Mouse (Mus musculus) inflammation-experienced regulatory T-cells, adult 6 months (primary cell): ENCODE data around the gene Stfa3. TPM values are rescaled to one million over a fixed set of nuclear protein-coding genes. Genes with fewer than 3 reads are reported as not detected.
"Not testable (repeated sequence)": the region's sequence is repeated elsewhere in the genome, so short reads cannot be mapped to it uniquely, and the experiment has no call there.

ENCODE experiments used
- ATAC-seq: one replicate; pipeline ENCODE4 v1.8.0; 2017
- polyA plus RNA-seq, 3 experiments: library from polyadenylated mRNA; unstranded; fragments of 100-300 nt; shearing (Covaris generic); gene quantifications; one replicate each; pipeline ENCODE4 v1.2.1; 2017

The Stfa3 gene
- not detected for polyA plus RNA-seq

- no peak for ATAC-seq
These were observed at the start of gene Stfa3 for GRCm38 (mm10) chr16:36455342-36455802. TSS of gene Stfa3 (minus strand) at chr16:36455392.

DNA sequence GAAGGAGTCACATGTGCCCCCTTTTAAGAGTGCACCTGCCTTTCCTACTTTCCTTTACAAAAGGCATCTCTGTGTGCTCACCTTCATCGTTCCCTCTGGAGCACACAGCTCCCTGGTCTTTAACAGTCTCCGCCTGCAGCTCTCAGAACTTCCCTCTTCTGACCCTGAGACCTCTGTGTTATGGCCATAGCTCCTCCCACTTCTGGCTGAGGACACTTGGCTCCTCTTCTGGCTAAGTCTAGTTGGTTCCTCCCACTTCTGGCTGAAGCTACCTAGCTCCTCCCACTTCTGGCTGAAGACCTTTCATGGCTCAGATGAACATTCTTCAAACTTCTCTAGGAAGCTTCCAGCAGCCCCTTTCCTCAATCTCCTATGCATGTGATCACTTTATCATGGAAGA, 47.1 kb upstream of the Stfa3 start:
- no peak for ATAC-seq

DNA sequence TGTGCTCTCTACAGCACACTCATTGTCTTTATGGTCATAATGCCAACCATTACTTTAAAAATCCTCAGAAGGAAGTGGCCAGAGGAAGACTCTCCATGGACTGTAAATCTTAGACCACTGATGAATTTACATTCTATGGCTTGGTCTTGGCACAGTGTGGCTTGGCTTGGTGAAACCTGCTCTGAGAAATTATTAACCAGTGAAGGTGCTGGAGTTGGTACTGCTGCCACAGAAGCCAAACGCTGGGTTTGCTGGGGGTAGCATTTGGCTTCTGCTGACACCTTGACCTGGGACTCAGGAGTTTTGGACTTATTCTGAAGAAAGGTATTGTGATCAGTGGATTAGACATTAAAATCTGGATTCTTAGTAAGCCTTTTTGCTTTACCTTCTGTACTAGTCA, 37.2 kb upstream of the Stfa3 start:
- no peak for ATAC-seq

DNA sequence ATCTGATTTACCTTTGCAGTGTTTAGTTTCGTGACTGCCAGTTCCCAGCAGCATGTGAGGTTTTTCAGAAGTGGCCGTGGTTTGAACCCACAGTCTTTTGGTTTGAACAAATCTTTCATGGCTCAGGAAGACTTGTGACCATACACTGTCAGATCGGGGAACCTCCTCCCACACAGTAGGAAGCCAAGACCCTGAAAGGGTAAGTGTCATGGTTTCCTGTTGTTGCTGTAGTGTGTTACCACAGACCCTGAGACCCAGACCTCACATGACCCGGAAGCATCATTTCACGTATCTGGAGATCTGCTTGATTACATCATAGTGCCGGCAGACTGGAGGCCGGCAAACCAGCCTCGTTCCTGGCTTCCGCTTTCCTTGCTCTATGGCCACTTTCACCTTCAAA, 21.7 kb upstream of the Stfa3 start:
- peak; percentile 98 for ATAC-seq

DNA sequence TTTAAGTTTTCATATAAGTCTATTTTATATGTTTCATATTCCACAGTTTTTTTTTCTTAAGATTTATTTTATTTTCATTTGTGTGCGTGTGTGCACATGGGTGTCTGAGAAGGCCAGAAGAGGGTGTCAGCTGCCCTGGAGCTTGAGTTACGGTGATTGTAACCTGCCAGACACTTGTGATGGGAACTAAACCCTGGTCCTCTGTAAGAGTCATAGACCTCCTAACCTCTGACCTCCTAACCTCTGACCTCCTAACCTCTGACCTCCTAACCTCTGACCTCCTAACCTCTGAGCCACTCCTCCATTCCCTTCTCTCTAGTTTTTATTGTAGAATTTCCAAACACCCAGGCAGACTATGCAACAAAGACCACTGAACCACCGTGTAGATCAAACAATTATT, 20.3 kb upstream of the Stfa3 start:
- no peak for ATAC-seq

GRCm38 (mm10) chr16:36474849-36475248, 19.7 kb upstream of the Stfa3 start:
- no peak for ATAC-seq

GRCm38 (mm10) chr16:36473217-36474216, 18.3 kb upstream of the Stfa3 start:
- no peak for ATAC-seq

GRCm38 (mm10) chr16:36471066-36471633, 16.0 kb upstream of the Stfa3 start:
- no peak for ATAC-seq

GRCm38 (mm10) chr16:36469955-36470478, 14.8 kb upstream of the Stfa3 start:
- peak; percentile 18 for ATAC-seq

DNA sequence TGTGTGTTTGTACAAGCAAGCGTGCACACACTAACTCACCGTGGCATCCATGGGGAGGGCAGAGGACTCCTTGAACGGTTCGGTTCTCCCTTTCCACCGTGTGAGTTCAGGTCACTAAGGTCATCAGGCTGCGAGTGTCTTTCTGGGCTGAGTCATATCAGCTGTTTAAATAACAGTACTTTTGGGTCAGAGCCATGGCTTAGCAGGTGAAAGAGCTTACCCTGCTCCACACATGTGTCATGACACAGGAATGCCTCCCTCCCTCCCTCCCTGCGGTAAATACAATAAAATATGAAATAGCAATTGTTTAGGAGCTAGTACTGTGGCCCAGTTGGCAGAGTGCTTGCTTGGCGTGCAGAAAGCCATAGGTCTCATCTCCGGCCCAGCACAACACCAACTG, 14.2 kb upstream of the Stfa3 start:
- ATAC-seq = no peak

DNA sequence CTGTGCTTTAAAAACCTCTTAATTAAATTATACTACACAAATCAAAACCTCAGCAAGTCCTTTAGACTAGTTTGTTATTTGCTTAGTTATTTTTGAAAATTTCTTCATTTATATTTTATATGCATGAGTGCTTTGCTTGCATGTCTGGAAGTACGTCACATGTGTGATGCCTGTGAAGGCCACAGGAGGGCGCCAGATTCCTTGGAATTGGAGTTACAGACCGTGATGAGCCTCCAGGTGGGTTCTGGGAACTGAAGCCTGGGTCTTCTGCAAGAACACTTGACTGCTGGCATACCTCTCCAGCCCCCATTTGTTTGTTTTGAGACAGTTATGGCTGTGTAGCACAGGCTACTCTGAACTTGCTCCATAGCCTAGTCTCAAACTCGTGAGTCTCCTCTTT, 13.7 kb upstream of the Stfa3 start:
- ATAC-seq = no peak

DNA sequence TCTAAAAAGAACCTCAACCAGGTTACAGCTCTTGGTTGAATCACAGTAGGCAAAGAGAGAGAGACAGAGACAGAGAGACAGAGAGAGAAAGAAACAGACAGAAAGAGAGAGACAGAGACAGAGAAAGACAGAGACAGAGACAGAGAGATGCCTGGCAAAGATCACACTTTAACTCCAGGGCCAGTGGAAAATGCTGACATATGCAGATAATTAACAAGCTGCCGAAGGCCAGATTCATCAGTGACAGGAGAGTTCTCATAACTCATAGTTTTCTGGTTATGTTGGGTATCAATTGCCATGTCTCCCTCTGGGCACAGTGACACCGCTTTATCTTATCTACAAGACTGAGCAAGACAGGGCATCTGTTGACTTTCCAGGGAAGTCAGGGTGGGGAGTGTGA, 12.7 kb upstream of the Stfa3 start:
- ATAC-seq = no peak

GRCm38 (mm10) chr16:36465436-36465835, 10.2 kb upstream of the Stfa3 start:
- ATAC-seq = no peak

DNA sequence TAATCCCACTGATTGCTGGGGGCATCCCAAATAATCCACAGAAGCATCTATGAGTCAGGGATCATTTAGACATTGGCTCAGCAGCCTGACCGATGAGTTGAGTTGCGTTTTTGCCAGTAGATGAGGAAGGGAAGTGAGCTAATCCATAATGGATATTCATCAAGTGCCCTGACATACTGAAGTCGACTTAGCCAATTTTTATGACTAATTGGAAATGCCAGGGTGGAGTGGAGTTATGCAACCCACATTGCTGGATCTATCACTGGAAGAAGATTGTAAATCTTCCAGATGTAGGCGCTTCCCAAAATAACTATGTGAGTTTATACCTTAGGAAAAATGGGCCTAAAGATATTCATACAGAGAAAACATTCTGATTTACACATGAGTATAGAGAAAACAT, 8.9 kb upstream of the Stfa3 start:
- no peak for ATAC-seq

DNA sequence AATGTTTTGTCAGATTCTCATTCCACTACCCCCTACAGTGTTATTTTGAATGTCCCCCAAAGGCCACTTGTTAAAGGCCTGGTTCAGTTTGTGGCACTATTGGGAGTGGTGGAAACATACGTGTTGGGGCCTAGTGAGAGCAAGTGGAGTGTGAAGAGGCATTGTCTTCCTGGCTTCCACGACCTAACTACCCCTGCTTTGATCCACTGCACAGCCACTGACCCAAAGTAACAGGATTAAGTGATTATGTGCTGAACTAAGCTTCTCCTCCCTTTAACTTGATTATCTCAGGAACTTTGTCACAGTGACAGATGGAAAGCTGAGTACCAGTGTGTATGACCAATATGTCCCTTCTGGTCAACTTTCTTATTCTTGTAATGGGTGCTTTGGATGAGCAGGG, 5.2 kb upstream of the Stfa3 start:
- ATAC-seq = no peak

DNA sequence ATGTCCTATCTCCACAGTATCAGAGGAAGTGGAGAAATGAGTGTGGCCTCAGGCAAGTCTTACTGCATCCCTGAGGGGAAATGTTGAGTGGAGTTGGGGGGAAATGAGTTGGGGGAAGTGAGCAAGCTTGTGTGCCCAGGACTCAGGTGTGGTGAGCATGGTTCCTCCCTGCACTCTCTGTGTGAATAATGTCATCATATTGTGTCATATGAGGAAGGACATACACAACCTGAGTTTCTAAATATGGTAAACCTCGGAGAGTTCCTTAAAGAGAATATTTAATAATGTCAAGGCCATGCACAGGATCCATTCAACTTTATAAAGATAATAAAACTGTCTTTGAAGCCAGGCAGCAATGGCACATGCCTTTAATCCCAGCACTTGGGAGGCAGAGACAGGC, 34.2 kb downstream of the Stfa3 start:
- not testable (repeated sequence) for ATAC-seq

- no peak for ATAC-seq
These were observed 46.8 kb downstream of the Stfa3 start, which contains the start of gene Stfa2 for GRCm38 (mm10) chr16:36408357-36408756. TSS of gene Stfa2 (minus strand) at chr16:36408457.

Other genes starting within 250 kb of the Stfa3 start
- not detected for gene Gm5416, start 245.0 kb downstream of the Stfa3 start, polyA plus RNA-seq
- gene 2010005H15Rik, start 233.9 kb downstream of the Stfa3 start, polyA plus RNA-seq = 1 to 10 TPM in 1 of 3 experiments, under 1 TPM in 1, not detected in 1; 0.59 to 1.1 TPM
- not detected for gene Stfa1, start 178.4 kb downstream of the Stfa3 start, polyA plus RNA-seq
- not detected for gene BC117090, start 121.1 kb downstream of the Stfa3 start, polyA plus RNA-seq
- gene BC100530, start 87.6 kb downstream of the Stfa3 start, polyA plus RNA-seq = not detected
- gene Stfa2, start 46.9 kb downstream of the Stfa3 start, polyA plus RNA-seq = not detected
- not detected for gene Casr, start 106.7 kb upstream of the Stfa3 start, polyA plus RNA-seq
- gene Cd86, start 210.7 kb upstream of the Stfa3 start, polyA plus RNA-seq = 10 to 100 TPM; 31.6 to 68.0 (median 48.2) TPM
- gene Ildr1, start 238.6 kb upstream of the Stfa3 start, polyA plus RNA-seq = 10 to 100 TPM in 1 of 3 experiments, 1 to 10 TPM in 2; 6.9 to 18.3 (median 8.2) TPM